Mouse (Mus musculus) megakaryocyte-erythroid progenitor cell, adult 5-6 weeks (primary cell): ENCODE measurements around the gene Ndufab1. TPM values are rescaled to one million over a fixed set of nuclear protein-coding genes. Genes with fewer than 3 reads are reported as not detected.
A peak's percentile ranks its signal among the peaks of the same experiment; 100 is the strongest.

ENCODE experiments used
- ATAC-seq: replicated peaks from 2 replicates; pipeline ENCODE4 v1.8.0; 2016; ENCODE audit warnings: mild to moderate bottlenecking, inconsistent platforms; ENCODE audit not compliant: severe bottlenecking, poor library complexity, low FRiP score, low TSS enrichment
- total RNA-seq, 2 experiments: library from RNA; stranded (forward) in 1 of 2; stranded (reverse) in 1 of 2; fragments of 200-1000, 215-1000 nt in 1 of 2; fragments of >200 nt in 1 of 2; fragmentation: Nextera tagmentation in 1 of 2; gene quantifications; 2 replicates each; pipeline ENCODE4 v1.2.3; 2014 to 2017

Ndufab1 gene
- total RNA-seq, 2 experiments from 2014 or later: 174 to 365 TPM

DNA sequence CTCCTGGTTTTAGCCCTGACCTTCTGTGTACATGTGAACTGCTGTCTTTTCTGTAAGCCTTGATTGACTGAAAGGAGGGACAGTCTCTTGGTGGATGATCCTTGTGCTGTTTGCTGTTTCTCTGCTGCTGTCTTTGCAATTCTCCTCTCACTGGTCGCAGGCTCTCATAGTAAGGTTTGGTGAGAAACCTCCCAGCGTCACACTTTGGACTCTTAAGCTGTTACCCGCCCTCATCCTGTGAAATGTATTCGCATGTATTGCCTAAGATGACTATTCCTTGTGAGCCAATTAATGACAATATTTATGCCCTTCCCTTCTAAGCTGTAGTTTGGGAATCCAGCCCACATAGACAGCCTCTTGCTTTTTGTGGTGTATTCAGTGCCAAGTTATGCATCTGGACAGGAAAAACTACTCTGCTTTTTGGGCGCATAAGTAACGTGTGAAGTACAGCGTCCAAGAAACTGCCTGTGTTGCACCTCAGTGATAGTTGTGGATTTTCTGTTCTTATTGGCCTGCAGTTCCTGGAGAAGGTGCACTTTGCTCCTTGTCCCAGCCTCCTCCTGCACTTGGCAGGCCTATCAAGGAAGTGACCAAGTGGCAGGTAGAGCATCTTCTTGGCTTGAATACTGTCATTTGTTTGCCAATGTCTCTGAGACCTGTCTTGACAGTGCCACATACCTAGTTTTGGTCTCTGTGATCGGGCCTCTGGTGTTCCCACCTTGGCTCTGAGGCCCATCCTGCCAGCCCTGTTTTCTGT lies 21.7 kb downstream of the Ndufab1 start:
- no peak for ATAC-seq

DNA sequence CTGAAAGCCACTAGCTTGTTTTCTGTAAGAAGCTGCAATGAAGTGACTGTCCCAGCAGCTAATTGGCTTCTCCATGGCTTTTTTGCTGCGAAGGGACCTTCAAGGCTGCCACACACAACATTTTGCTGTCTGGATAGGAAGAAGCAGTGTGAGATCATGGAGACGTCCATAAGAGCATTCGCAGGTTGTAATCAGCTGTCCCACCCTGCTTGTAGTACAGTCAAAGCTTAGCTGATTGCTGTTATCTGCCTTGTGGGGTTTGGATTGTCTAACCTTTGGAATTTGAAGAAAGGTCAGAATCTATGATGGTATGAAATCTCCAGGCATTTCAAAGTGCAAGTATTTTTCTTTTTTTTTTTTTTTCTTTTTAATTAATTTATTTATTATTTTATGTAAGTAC lies 27.3 kb downstream of the Ndufab1 start:
- peak; percentile 86 for ATAC-seq

DNA sequence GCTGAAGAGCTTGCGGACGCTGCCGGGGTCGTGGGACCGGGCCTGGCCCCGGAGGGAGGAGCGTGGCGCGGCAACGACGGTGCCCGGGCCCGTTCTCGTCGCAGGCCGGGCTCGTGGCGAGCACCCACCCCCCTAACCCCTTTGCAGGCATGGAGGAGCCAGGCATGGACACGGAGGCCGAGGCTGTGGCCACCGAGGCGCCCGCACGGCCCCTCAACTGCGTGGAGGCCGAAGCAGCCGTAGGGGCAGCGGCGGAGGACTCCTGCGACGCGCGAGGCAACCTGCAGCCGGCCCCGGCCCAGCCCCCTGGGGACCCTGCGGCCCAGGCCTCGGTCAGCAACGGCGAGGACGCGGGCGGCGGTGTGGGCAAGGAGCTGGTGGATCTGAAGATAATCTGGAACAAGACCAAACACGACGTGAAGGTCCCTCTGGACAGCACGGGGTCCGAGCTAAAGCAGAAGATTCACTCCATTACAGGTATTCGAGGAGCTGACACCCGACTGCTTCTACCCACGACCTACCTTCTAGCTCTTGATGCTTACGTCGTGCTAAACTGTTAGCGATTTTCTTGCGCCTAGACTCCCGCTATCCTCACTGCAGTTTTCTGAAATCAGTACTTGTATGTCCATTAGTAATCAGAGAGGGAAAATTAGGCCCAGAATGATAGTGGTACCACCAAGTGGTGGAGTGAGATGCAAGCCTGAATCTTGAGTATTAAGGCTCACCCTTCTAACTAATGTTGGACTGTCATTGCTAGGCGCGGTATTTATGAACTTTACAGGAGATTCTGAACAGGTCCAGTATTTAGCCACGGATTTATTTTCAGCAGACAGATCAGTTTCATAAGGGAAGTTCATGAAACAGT lies 33.9 kb downstream of the Ndufab1 start:
- ATAC-seq: peak; percentile 20; the same call in 1 of the 2 replicates

DNA sequence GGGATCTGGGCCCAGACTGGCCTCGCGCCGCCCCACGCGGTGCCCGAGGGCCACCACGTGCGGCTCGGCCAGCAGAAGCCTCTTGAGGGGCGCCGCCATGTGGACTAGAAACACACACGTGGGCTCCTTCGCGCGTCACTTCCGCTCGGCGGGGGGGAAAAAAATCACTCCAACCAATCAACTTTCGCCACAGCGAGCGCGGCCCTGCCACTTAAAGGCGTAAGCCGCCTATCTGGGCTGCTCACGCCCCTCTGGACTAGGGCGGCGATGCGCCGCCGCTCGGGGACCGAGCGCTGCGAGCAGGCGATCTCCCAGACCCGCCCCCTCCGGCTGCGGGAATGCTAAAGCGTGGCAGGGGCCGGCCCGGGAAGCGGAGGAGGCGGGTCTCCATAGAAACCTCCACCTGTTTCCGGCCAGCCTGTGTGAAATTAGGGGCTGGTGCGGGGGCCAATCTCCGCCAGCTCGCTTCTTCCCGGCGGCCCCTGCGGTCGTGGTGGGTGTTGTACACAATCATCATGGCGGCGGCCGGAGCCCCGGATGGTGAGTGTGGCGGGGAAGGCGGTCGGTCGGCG lies 34.7 kb downstream of the Ndufab1 start, which contains the start of the genes Ubfd1 and Ears2:
TSS of gene Ubfd1 (plus strand) at position 231 of the 572 bp plus-strand sequence.
TSS of gene Ears2 (minus strand) at position 319 of the 572 bp plus-strand sequence.
- ATAC-seq: peak; percentile 88

DNA sequence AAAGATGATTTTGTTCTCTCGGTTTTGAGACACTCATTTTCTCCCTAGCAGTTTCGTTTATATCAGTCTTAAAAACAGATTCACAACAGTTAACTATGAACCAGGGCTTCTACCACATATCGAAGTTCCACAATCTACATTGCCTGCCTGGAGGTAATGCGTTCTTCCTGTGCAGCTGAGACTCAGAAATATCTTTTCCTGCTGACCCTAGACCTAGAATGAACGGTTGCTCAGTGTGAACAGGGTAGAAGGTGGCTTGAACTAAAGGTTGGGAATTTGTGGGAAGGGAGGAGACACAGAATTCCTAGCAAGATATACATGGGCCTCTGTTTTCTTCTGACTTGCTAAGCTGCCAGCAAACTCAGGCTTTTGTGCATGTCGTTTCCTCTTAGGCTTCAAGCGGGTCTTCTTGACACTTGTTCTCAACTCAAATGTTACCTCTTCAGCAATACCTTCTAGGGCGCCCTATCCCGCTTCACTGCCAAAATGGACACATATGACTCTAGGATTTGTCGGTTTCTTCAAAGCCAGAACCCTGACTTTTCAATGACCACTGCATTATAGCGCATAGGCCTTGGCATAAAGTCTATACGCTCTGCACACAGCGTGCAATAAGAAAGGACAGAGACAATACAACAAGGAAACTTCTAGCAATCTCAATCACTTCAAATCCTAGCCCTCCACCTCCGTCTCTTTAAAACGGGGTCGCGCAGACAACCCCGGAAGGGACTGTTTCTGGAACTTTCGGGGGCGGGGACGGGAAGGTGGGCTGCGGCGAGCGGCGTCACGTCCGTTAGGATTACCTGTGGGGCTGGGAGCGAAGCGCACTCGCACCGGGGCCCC lies 35.4 kb downstream of the Ndufab1 start:
- ATAC-seq: peak; percentile 2; the same call in 1 of the 2 replicates

DNA sequence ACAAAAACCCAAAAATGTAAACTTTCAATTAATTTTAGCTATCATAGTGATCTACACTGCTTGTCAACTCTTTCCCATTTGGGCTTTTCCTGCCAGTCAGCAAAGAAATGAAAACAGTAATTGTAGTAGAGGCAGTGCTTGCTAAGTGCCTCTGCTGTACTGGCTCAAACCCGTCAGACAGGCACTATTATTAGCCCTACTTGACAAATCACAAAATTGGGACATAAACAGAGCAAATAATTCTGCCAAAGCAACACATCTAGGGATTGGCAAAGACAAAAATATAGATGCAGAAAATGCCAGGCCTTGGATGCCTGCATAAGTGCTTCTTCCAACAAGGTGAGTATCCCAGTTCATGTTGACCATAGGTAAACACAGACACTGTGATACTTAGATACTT lies 36.0 kb downstream of the Ndufab1 start:
- ATAC-seq: no peak

DNA sequence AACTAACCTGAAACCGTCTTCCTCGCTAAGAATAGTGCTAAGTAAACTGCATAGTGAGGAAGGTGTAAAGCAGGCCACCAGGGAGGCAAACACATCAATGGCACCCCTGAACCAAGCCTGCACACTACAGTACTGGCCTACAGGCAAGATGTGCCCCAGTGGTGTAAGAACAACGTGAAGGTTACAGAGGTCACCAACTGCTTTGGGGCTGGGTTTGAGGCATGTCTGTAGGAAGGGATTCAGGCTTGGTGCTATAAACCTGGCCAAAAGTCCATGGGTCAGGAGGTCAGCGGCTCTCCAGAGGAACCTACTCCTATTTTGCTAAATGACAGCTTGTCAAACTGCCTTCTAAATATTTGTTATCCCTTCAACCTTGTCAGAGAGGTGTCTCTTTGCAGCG lies 45.1 kb downstream of the Ndufab1 start:
- ATAC-seq: no peak

DNA sequence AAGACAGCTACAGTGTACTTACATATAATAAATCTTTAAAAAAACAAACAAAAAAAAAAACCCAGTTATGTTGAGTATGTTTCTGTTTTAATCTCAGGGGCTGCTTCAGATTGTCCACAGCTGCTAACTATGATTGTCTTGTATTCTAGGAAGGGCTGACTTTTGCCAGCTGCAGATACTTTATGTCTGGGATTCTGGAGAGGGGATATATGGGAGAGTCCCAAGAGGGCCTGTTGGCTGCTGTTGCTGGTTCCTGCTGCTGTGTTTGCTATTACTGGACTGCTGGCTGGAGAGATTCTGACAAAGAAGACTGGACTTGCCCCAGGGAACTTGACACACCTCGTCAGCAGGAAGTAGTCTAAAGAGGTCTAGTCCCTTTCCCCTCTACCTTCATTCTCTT lies 50.9 kb downstream of the Ndufab1 start:
- ATAC-seq: no peak

DNA sequence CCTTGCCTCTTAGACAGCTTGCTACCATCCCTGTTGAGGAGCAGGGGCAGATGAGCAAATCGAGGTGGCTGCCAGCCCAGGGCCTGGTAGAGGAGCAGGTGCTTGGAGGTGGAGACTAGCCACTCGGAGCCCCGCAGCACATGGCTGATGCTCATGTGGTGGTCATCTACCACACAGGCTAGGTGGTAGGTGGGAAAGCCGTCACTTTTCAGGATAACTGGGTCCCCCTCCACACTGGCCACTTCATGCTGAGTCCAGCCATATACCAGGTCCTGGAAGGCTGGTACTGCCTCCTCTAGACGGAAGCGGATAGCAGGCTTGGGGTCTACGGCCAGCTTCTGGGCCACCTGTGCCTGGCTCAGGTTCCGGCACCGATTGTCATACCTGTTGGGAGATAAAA lies 53.5 kb downstream of the Ndufab1 start:
- no peak for ATAC-seq

DNA sequence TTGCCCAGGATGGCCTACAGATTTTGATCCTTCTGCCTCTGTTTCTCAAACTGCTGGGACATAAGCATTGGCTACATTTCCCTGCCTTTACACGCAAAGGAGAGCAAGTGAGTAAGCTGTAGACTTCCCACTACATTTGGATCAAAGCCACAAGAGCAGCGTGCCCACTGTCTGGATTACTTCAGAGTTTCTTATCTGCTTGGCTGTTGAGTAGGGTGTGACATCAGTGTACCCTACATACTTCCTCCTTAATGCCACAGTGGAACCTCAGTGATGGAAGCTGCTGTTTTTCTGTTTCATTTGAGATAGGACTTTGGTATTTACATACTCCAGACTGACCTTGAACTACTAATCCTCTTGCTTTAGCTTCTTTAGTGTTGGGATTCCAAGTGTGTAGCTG lies 54.9 kb downstream of the Ndufab1 start:
- ATAC-seq: peak; percentile 91

DNA sequence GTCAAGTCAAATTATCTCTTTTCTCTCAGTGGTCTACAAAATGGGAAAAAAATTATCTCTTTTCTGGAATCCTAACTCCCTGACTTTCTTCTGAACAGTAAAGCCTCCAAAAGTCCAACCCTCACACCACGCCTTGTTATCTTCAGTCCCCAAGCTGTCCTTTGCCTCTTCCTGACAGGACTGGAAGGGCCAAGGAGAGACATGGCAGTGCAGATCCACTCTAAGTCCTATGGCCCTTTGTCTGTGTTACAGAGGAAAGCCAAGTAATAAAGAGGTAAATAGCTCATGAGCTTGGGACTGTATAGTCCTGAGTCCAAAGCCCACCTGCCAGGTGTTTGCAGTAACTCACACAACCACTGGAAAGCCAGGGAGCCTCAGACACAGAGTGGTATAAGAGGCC lies 56.0 kb downstream of the Ndufab1 start:
- no peak for ATAC-seq

DNA sequence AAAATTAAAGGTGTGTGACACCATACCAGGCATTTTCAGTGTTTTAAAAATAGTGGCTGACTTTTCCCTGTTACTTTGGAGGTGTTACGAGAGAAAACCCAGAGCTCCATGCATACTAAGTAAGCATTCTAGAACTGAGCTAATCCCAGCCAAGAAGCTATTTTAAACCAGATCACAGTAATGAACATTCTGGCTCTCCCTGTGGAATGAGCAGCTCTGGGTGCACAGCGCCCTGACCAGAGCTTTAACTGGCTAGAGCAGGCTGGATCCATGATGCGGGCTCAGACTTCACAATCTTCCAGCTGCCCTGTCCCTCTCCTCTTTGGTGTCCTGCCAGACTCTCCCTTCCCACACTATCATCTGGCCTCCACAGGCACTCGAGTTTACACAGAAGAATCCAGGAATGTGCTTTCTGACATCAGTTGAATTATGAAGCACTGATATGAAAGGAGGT lies 56.5 kb downstream of the Ndufab1 start:
- ATAC-seq: no peak

DNA sequence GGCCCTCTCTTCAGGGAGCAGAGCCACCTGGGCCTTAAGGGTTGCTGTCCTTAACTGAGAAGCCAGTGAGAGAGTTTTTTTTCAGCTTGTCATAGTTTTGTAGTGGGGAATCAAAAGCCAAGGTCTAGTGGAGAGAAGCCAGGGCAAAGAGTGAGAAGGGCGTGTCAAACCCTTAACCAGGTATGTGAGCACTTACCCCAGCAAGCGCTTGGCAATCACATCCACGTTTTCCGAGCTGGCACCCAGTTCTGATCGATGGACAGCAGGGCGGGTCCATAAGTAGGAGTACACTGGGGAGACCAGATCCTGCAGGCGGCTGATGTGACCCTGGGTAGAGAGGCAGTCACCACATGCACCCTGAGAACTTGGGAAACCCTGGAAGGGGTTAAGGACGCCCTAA lies 57.6 kb downstream of the Ndufab1 start:
- ATAC-seq: no peak

Other genes with a start within 250 kb of the Ndufab1 start
- gene Scnn1b, start 236.8 kb downstream of the Ndufab1 start, total RNA-seq (2014; fragmentation: Nextera tagmentation): not detected in 2 replicates
- not detected in 2 replicates for gene Scnn1b, start 236.8 kb downstream of the Ndufab1 start, total RNA-seq (2017)
- gene Cog7, start 120.2 kb downstream of the Ndufab1 start, total RNA-seq (2014; fragmentation: Nextera tagmentation): 15.1 and 16.2 TPM in 2 replicates
- 10.9 and 11.2 TPM in 2 replicates for gene Cog7, start 120.2 kb downstream of the Ndufab1 start, total RNA-seq (2017)
- 39.0 and 40.3 TPM in 2 replicates for gene Gga2, start 80.7 kb downstream of the Ndufab1 start, total RNA-seq (2014; fragmentation: Nextera tagmentation)
- 22.4 and 23.8 TPM in 2 replicates for gene Gga2, start 80.7 kb downstream of the Ndufab1 start, total RNA-seq (2017)
- 37.7 and 39.4 TPM in 2 replicates for gene Ubfd1, start 34.7 kb downstream of the Ndufab1 start, total RNA-seq (2014; fragmentation: Nextera tagmentation)
- 30.4 and 44.2 TPM in 2 replicates for gene Ubfd1, start 34.7 kb downstream of the Ndufab1 start, total RNA-seq (2017)
- gene Ears2, start 34.6 kb downstream of the Ndufab1 start, total RNA-seq (2014; fragmentation: Nextera tagmentation): 10.0 and 10.3 TPM in 2 replicates
- gene Ears2, start 34.6 kb downstream of the Ndufab1 start, total RNA-seq (2017): 7.1 and 8.9 TPM in 2 replicates
- 37.8 and 43.2 TPM in 2 replicates for gene Palb2, start 31.1 kb upstream of the Ndufab1 start, total RNA-seq (2014; fragmentation: Nextera tagmentation)
- 17.7 and 21.8 TPM in 2 replicates for gene Palb2, start 31.1 kb upstream of the Ndufab1 start, total RNA-seq (2017)
- 58.6 and 63.0 TPM in 2 replicates for gene Dctn5, start 31.2 kb upstream of the Ndufab1 start, total RNA-seq (2014; fragmentation: Nextera tagmentation)
- 60.1 and 69.3 TPM in 2 replicates for gene Dctn5, start 31.2 kb upstream of the Ndufab1 start, total RNA-seq (2017)
- 49.4 and 49.9 TPM in 2 replicates for gene Plk1, start 57.6 kb upstream of the Ndufab1 start, total RNA-seq (2014; fragmentation: Nextera tagmentation)
- 43.6 and 55.5 TPM in 2 replicates for gene Plk1, start 57.6 kb upstream of the Ndufab1 start, total RNA-seq (2017)
- not detected in 2 replicates for gene Ern2, start 84.3 kb upstream of the Ndufab1 start, total RNA-seq (2014; fragmentation: Nextera tagmentation)
- gene Ern2, start 84.3 kb upstream of the Ndufab1 start, total RNA-seq (2017): not detected in 2 replicates
- not detected in 2 replicates for gene Chp2, start 117.6 kb upstream of the Ndufab1 start, total RNA-seq (2014; fragmentation: Nextera tagmentation)
- gene Chp2, start 117.6 kb upstream of the Ndufab1 start, total RNA-seq (2017): not detected in 2 replicates
- 6.0 and 11.4 TPM in 2 replicates for gene Prkcb, start 186.9 kb upstream of the Ndufab1 start, total RNA-seq (2014; fragmentation: Nextera tagmentation)
- 0.19 and 3.6 TPM in 2 replicates for gene Prkcb, start 186.9 kb upstream of the Ndufab1 start, total RNA-seq (2017)